Mouse (Mus musculus) E14TG2a.4 (cell line): ENCODE data around the gene Mgmt.

Experiments
- H3K27me3 ChIP-seq: 2 replicates; pipeline ENCODE4 v1.6.1; 2014; ENCODE audit warnings: low read length, control low read depth; ENCODE audit not compliant: insufficient read depth
- H3K36me3 ChIP-seq: 2 replicates; pipeline ENCODE4 v1.6.1; 2014; ENCODE audit warnings: low read length, control low read depth; ENCODE audit not compliant: insufficient read depth
- H3K4me1 ChIP-seq: replicated peaks from 2 replicates; pipeline ENCODE4 v1.6.1; 2014; ENCODE audit warnings: low read depth, low read length, control low read depth
- H3K4me3 ChIP-seq: replicated peaks from 2 replicates; pipeline ENCODE4 v1.5.1; 2014; ENCODE audit warnings: mild to moderate bottlenecking, low read length
- H3K9me3 ChIP-seq: 2 replicates; pipeline ENCODE4 v1.6.1; 2014; ENCODE audit warnings: low read length, control low read depth
- CTCF ChIP-seq: conservative IDR thresholded peaks from 2 replicates; pipeline ENCODE4 v1.5.1; 2014; ENCODE audit warnings: low read length
- NANOG ChIP-seq: IDR thresholded peaks from 2 replicates; pipeline ENCODE4 v1.6.1; 2014; ENCODE audit warnings: borderline replicate concordance, low read length, mixed read lengths
- POU5F1 ChIP-seq: IDR thresholded peaks from 2 replicates; pipeline ENCODE4 v1.6.1; 2014; ENCODE audit warnings: low read length, borderline replicate concordance

Gene Mgmt

GRCm38 (mm10) chr7:136920976-136921755, 26.8 kb downstream of the Mgmt start:
- H3K36me3 ChIP-seq, result peaks cover 41% of the 10 kb centered on the region
- no peaks in the 10 kb centered on the region for H3K9me3 ChIP-seq
- no peak overlapping the region for H3K4me3 ChIP-seq
- H3K4me1 ChIP-seq, result no peaks in the 10 kb centered on the region
- TF ChIP-seq CTCF (no peak), NANOG (no peak), POU5F1 (no peak)
- H3K27me3 ChIP-seq, result no peaks in the 10 kb centered on the region

GRCm38 (mm10) chr7:136922230-136922629, 27.8 kb downstream of the Mgmt start:
- H3K27me3 ChIP-seq, result no peaks in the 10 kb centered on the region
- H3K4me3 ChIP-seq, result no peak overlapping the region
- TF ChIP-seq CTCF, result no peak
- TF ChIP-seq NANOG, result no peak
- no peak for TF ChIP-seq POU5F1
- H3K9me3 ChIP-seq, result no peaks in the 10 kb centered on the region
- H3K4me1 ChIP-seq, result no peaks in the 10 kb centered on the region
- peaks cover 48% of the 10 kb centered on the region for H3K36me3 ChIP-seq

- no peaks in the 10 kb centered on the region for H3K9me3 ChIP-seq
- TF ChIP-seq NANOG (no peak), POU5F1 (no peak), CTCF (no peak)
- H3K27me3 ChIP-seq, result no peaks in the 10 kb centered on the region
- H3K4me1 ChIP-seq, result no peaks in the 10 kb centered on the region
- peaks cover 45% of the 10 kb centered on the region for H3K36me3 ChIP-seq
- no peak overlapping the region for H3K4me3 ChIP-seq
These were observed 30.3 kb downstream of the Mgmt start for GRCm38 (mm10) chr7:136924610-136925260.

- TF ChIP-seq CTCF (no peak), NANOG (no peak), POU5F1 (no peak)
These were observed 31.8 kb downstream of the Mgmt start for GRCm38 (mm10) chr7:136926178-136926577.

GRCm38 (mm10) chr7:136930451-136930850, 36.0 kb downstream of the Mgmt start:
- no peak for TF ChIP-seq NANOG
- no peak for TF ChIP-seq CTCF
- no peak for TF ChIP-seq POU5F1
- Histone ChIP-seq H3K4me1 (no peaks in the 10 kb centered on the region), H3K9me3 (no peaks in the 10 kb centered on the region), H3K27me3 (no peaks in the 10 kb centered on the region), H3K36me3 (peaks cover 32% of the 10 kb centered on the region), H3K4me3 (no peak overlapping the region)

More at GRCm38 (mm10) chr7:136926178-136926577, 31.8 kb downstream of the Mgmt start:
- H3K4me1 ChIP-seq, result no peaks in the 10 kb centered on the region
- no peak overlapping the region for H3K4me3 ChIP-seq
- H3K9me3 ChIP-seq, result no peaks in the 10 kb centered on the region
- no peaks in the 10 kb centered on the region for H3K27me3 ChIP-seq
- peaks cover 52% of the 10 kb centered on the region for H3K36me3 ChIP-seq

- peaks cover 27% of the 10 kb centered on the region for H3K36me3 ChIP-seq
- H3K27me3 ChIP-seq, result no peaks in the 10 kb centered on the region
- TF ChIP-seq NANOG (no peak), CTCF (no peak), POU5F1 (no peak)
These were observed 39.0 kb downstream of the Mgmt start for GRCm38 (mm10) chr7:136933367-136933766.

GRCm38 (mm10) chr7:136934336-136934735, 39.9 kb downstream of the Mgmt start:
- Histone ChIP-seq H3K9me3 (no peaks in the 10 kb centered on the region), H3K27me3 (no peaks in the 10 kb centered on the region), H3K36me3 (peaks cover 25% of the 10 kb centered on the region), H3K4me1 (0 out of 2 replicates have a peak, but pooled peaks cover 5% of the 10 kb centered on the region), H3K4me3 (no peak overlapping the region)
- TF ChIP-seq CTCF, result no peak
- no peak for TF ChIP-seq POU5F1
- no peak for TF ChIP-seq NANOG

More at GRCm38 (mm10) chr7:136933367-136933766, 39.0 kb downstream of the Mgmt start:
- Histone ChIP-seq H3K4me3 (no peak overlapping the region), H3K9me3 (no peaks in the 10 kb centered on the region), H3K4me1 (0 out of 2 replicates have a peak, but pooled peaks cover 5% of the 10 kb centered on the region)

GRCm38 (mm10) chr7:136934784-136935183, 40.4 kb downstream of the Mgmt start:
- TF ChIP-seq CTCF (no peak), NANOG (no peak)
- H3K9me3 ChIP-seq, result no peaks in the 10 kb centered on the region
- 0 out of 2 replicates have a peak, but pooled peaks cover 5% of the 10 kb centered on the region for H3K4me1 ChIP-seq
- no peaks in the 10 kb centered on the region for H3K27me3 ChIP-seq
- H3K36me3 ChIP-seq, result peaks cover 23% of the 10 kb centered on the region
- H3K4me3 ChIP-seq, result no peak overlapping the region
